29 mouse cellular contexts compared by ENCODE assay signal in genomic region chr2:48620815-48621214, GRCm38 (mm10).
DNase-seq lines count a peak whose midpoint lies in the region; ATAC-seq and TF ChIP-seq lines count a peak whose summit lies in the region.
"Had no signal": no experiment of that assay in that cellular context is flagged by ENCODE, and none has a peak within 500 bp of the region (broad histone marks: within the 10 kb centered on the region; RNA-seq: fewer than 3 reads in every experiment).

No protein-coding gene starts in this region.

- H3K27me3 ChIP-seq in forebrain, embryonic 14.5 days (replicated peaks; ENCODE audit: control insufficient read depth, insufficient read depth, low read length): no peaks in the 10 kb centered on the region
- no peaks in the 10 kb centered on the region for H3K27me3 ChIP-seq in forebrain, postnatal 0 days (ENCODE audit: insufficient read depth, low read length)
- H3K27me3 ChIP-seq in midbrain, embryonic 15.5 days (replicated peaks): no peaks in the 10 kb centered on the region
- no peaks in the 10 kb centered on the region for H3K27me3 ChIP-seq in midbrain, postnatal 0 days (ENCODE audit: insufficient read depth, low read length)
- H3K27me3 ChIP-seq: CH12.LX; embryonic facial prominence, embryonic 12.5 days; embryonic facial prominence, embryonic 15.5 days; forebrain, embryonic 12.5 days; heart, embryonic 13.5 days; hindbrain, embryonic 12.5 days; hindbrain, embryonic 15.5 days had no signal

- H3K36me3 ChIP-seq in forebrain, embryonic 14.5 days (ENCODE audit: control insufficient read depth, insufficient read depth, low read length): no peaks in the 10 kb centered on the region
- H3K36me3 ChIP-seq in forebrain, postnatal 0 days (ENCODE audit: insufficient read depth): no peaks in the 10 kb centered on the region
- no peaks in the 10 kb centered on the region for H3K36me3 ChIP-seq in midbrain, embryonic 15.5 days (replicated peaks)
- H3K36me3 ChIP-seq in midbrain, postnatal 0 days (ENCODE audit: insufficient read depth, low read length): no peaks in the 10 kb centered on the region
- H3K36me3 ChIP-seq: embryonic facial prominence, embryonic 12.5 days; embryonic facial prominence, embryonic 15.5 days; forebrain, embryonic 12.5 days; G1E; heart, embryonic 10.5 days; heart, embryonic 13.5 days; hindbrain, embryonic 12.5 days; hindbrain, embryonic 15.5 days had no signal

- DNase-seq in forebrain, embryonic 14.5 days (ENCODE audit: low spot score): peak; percentile 29
- no peak for DNase-seq in forebrain, postnatal 0 days
- DNase-seq in midbrain, postnatal 0 days (ENCODE audit: low spot score): no peak
- no peak for DNase-seq in spleen, postnatal 14 days (ENCODE audit: low spot score in 2 of 2)
- no peak for DNase-seq in left cerebral cortex, postnatal 14 days (ENCODE audit: low spot score in 2 of 2)
- no peak for DNase-seq in cerebellum, postnatal 10 days
- DNase-seq: adrenal gland, adult 2 months; adrenal gland, postnatal 14 days; B cell, adult 2 months; cerebellum, adult 11-12 months; cerebellum, adult 8-10 months; cerebellum, postnatal 14 days; gastrocnemius, postnatal 10 days; heart, adult 2 months; heart, postnatal 14 days; heart, postnatal 4 days had no signal

- H3K9ac ChIP-seq in forebrain, embryonic 14.5 days (ENCODE audit: low read length): no peak overlapping the region
- no peak overlapping the region for H3K9ac ChIP-seq in forebrain, postnatal 0 days
- no peak overlapping the region for H3K9ac ChIP-seq in midbrain, embryonic 15.5 days
- H3K9ac ChIP-seq in midbrain, postnatal 0 days (replicated peaks; ENCODE audit: low read length, poor library complexity, severe bottlenecking): no peak overlapping the region
- H3K9ac ChIP-seq: embryonic facial prominence, embryonic 12.5 days; embryonic facial prominence, embryonic 15.5 days; forebrain, embryonic 12.5 days; heart, embryonic 13.5 days; hindbrain, embryonic 12.5 days; hindbrain, embryonic 15.5 days had no signal

- no peak overlapping the region for H3K4me2 ChIP-seq in forebrain, embryonic 14.5 days (ENCODE audit: low read length)
- H3K4me2 ChIP-seq in forebrain, postnatal 0 days (ENCODE audit: low read depth): no peak overlapping the region
- no peak overlapping the region for H3K4me2 ChIP-seq in midbrain, embryonic 15.5 days
- no peak overlapping the region for H3K4me2 ChIP-seq in midbrain, postnatal 0 days (ENCODE audit: low read depth, low read length, poor library complexity, severe bottlenecking)
- H3K4me2 ChIP-seq: embryonic facial prominence, embryonic 12.5 days; embryonic facial prominence, embryonic 15.5 days; forebrain, embryonic 12.5 days; heart, embryonic 13.5 days; hindbrain, embryonic 12.5 days; hindbrain, embryonic 15.5 days had no signal

- intact Hi-C loops in left cerebral cortex, postnatal 14 days (cut with DNase I): no loop called here

- TF ChIP-seq CTCF in forebrain, postnatal 0 days (IDR thresholded peaks at IDR 0.05; ENCODE audit: low read depth): no peak
- TF ChIP-seq CTCF in midbrain, postnatal 0 days (IDR thresholded peaks at IDR 0.05): no peak

- H3K4me1 ChIP-seq in forebrain, embryonic 14.5 days (ENCODE audit: control insufficient read depth, insufficient read depth, low read length): no peaks in the 10 kb centered on the region; the same call in 1 of the 2 replicates
- no peaks in the 10 kb centered on the region for H3K4me1 ChIP-seq in forebrain, postnatal 0 days (ENCODE audit: insufficient read depth)
- H3K4me1 ChIP-seq in midbrain, embryonic 15.5 days: peaks cover 6% of the 10 kb centered on the region; the same call in 1 of the 2 replicates
- no peaks in the 10 kb centered on the region for H3K4me1 ChIP-seq in midbrain, postnatal 0 days (ENCODE audit: insufficient read depth, low read length)
- H3K4me1 ChIP-seq: embryonic facial prominence, embryonic 12.5 days; embryonic facial prominence, embryonic 15.5 days; hindbrain, embryonic 15.5 days had no signal

- WGBS in forebrain, embryonic 14.5 days: 44% methylated on average over 3 of the region's 3 CpGs
- WGBS in forebrain, postnatal 0 days: 43% methylated on average over 3 of the region's 3 CpGs
- WGBS in midbrain, embryonic 15.5 days: 61% methylated on average over 3 of the region's 3 CpGs
- 57% methylated on average over 3 of the region's 3 CpGs for WGBS in midbrain, postnatal 0 days

- H3K4me3 ChIP-seq in forebrain, embryonic 14.5 days (ENCODE audit: low read depth, low read length): no peak overlapping the region
- no peak overlapping the region for H3K4me3 ChIP-seq in forebrain, postnatal 0 days (ENCODE audit: low read depth, low read length)
- no peak overlapping the region for H3K4me3 ChIP-seq in midbrain, embryonic 15.5 days
- H3K4me3 ChIP-seq in midbrain, postnatal 0 days (ENCODE audit: low read depth, low read length): no peak overlapping the region
- H3K4me3 ChIP-seq: embryonic facial prominence, embryonic 12.5 days; embryonic facial prominence, embryonic 15.5 days; erythroblast, embryonic 14.5 days; forebrain, embryonic 12.5 days; heart, adult 2 months; heart, embryonic 10.5 days; heart, embryonic 13.5 days; hindbrain, embryonic 12.5 days; hindbrain, embryonic 15.5 days had no signal

- no peak overlapping the region for H3K27ac ChIP-seq in forebrain, embryonic 14.5 days (ENCODE audit: low read depth, low read length)
- no peak overlapping the region for H3K27ac ChIP-seq in forebrain, postnatal 0 days (ENCODE audit: low read depth, low read length)
- H3K27ac ChIP-seq in midbrain, embryonic 15.5 days: no peak overlapping the region
- no peak overlapping the region for H3K27ac ChIP-seq in midbrain, postnatal 0 days (ENCODE audit: low read depth, low read length)
- H3K27ac ChIP-seq: embryonic facial prominence, embryonic 12.5 days; embryonic facial prominence, embryonic 15.5 days; forebrain, embryonic 12.5 days; heart, embryonic 10.5 days; heart, embryonic 13.5 days; hindbrain, embryonic 12.5 days; hindbrain, embryonic 15.5 days had no signal

- no peak for ATAC-seq in forebrain, embryonic 14.5 days
- no peak for ATAC-seq in forebrain, postnatal 0 days
- ATAC-seq in midbrain, embryonic 15.5 days (replicated peaks): peak; percentile 42; the same call in 1 of the 2 replicates
- no peak for ATAC-seq in midbrain, postnatal 0 days (ENCODE audit: low FRiP score)
- ATAC-seq in hematopoietic stem cell, adult 5-6 weeks (replicated peaks in 1 of 2; ENCODE audit: insufficient read depth in 1 of 2, low FRiP score in 2 of 2, low TSS enrichment in 1 of 2, low read depth in 1 of 2, poor library complexity in 2 of 2, severe bottlenecking in 2 of 2): peak; percentile 75 to 76
- ATAC-seq: intestine, postnatal 0 days had no signal

- H3K9me3 ChIP-seq in forebrain, embryonic 14.5 days (replicated peaks; ENCODE audit: control insufficient read depth, low read length): no peaks in the 10 kb centered on the region
- no peaks in the 10 kb centered on the region for H3K9me3 ChIP-seq in forebrain, postnatal 0 days (ENCODE audit: low read length)
- H3K9me3 ChIP-seq in midbrain, embryonic 15.5 days: no peaks in the 10 kb centered on the region
- H3K9me3 ChIP-seq in midbrain, postnatal 0 days (ENCODE audit: low read length): no peaks in the 10 kb centered on the region
- H3K9me3 ChIP-seq: embryonic facial prominence, embryonic 12.5 days; embryonic facial prominence, embryonic 15.5 days; forebrain, embryonic 12.5 days; G1E; heart, embryonic 10.5 days; heart, embryonic 13.5 days; hindbrain, embryonic 12.5 days; hindbrain, embryonic 15.5 days had no signal

Comparison
In these comparisons a context has a peak if more than half of its experiments do, and no peak if none do; other contexts are left out.
1. ATAC-seq: peak in midbrain, embryonic 15.5 days (single experiment) and hematopoietic stem cell, adult 5-6 weeks (2 of 2); none in forebrain, embryonic 14.5 days (single experiment), forebrain, postnatal 0 days (single experiment) and midbrain, postnatal 0 days (single experiment).